In genomic region chr12:33592938-33593337, GRCm38 (mm10) we compare ENCODE assay signal across 9 mouse cellular contexts.
DNase-seq lines count a peak whose midpoint lies in the region; ATAC-seq lines count a peak whose summit lies in the region.
"Had no signal": no experiment of that assay in that cellular context is flagged by ENCODE, and none has a peak within 500 bp of the region (broad histone marks: within the 10 kb centered on the region; RNA-seq: fewer than 3 reads in every experiment).

No protein-coding gene starts in this region.

- H3K4me3 ChIP-seq in embryonic facial prominence, embryonic 15.5 days (replicated peaks): no peak overlapping the region
- no peak overlapping the region for H3K4me3 ChIP-seq in hindbrain, embryonic 14.5 days (replicated peaks; ENCODE audit: low read length)

- 0 out of 2 replicates have a peak, but pooled peaks cover 6% of the 10 kb centered on the region for H3K4me1 ChIP-seq in embryonic facial prominence, embryonic 15.5 days
- H3K4me1 ChIP-seq in hindbrain, embryonic 14.5 days (replicated peaks; ENCODE audit: control insufficient read depth, insufficient read depth, low read length): peaks cover 7% of the 10 kb centered on the region; the same call in 1 of the 2 replicates

- DNase-seq in layer of hippocampus, adult 11-12 months (ENCODE audit: low spot score): peak; percentile 15
- no peak for DNase-seq in layer of hippocampus, adult 8-10 months (ENCODE audit: low spot score in 2 of 2)
- no peak for DNase-seq in hindbrain, embryonic 14.5 days (ENCODE audit: low spot score)
- DNase-seq in neural tube, embryonic 10.5 days (ENCODE audit: extremely low spot score, low spot score): peak; percentile 26
- no peak for DNase-seq in right cerebral cortex, postnatal 10 days (ENCODE audit: low spot score in 2 of 2)
- DNase-seq in spleen, postnatal 14 days (ENCODE audit: low spot score in 2 of 2): no peak
- DNase-seq: right cerebral cortex, postnatal 14 days had no signal

- no peaks in the 10 kb centered on the region for H3K27me3 ChIP-seq in embryonic facial prominence, embryonic 15.5 days
- H3K27me3 ChIP-seq in hindbrain, embryonic 14.5 days (ENCODE audit: control insufficient read depth, insufficient read depth, low read length): no peaks in the 10 kb centered on the region

- H3K27ac ChIP-seq in embryonic facial prominence, embryonic 15.5 days (replicated peaks): no peak overlapping the region
- H3K27ac ChIP-seq in hindbrain, embryonic 14.5 days: peak overlapping the region; percentile 47; the same call in 1 of the 2 replicates

- peak overlapping the region; percentile 29 for H3K4me2 ChIP-seq in embryonic facial prominence, embryonic 15.5 days (replicated peaks)
- peak overlapping the region; percentile 38 for H3K4me2 ChIP-seq in hindbrain, embryonic 14.5 days (replicated peaks)

- no peak overlapping the region for H3K9ac ChIP-seq in embryonic facial prominence, embryonic 15.5 days
- H3K9ac ChIP-seq in hindbrain, embryonic 14.5 days: 0 out of 2 replicates have a peak overlapping the region, but pooled peaks have one; percentile 20

- H3K9me3 ChIP-seq in embryonic facial prominence, embryonic 15.5 days (replicated peaks): no peaks in the 10 kb centered on the region
- H3K9me3 ChIP-seq in hindbrain, embryonic 14.5 days (ENCODE audit: control insufficient read depth, low read length): no peaks in the 10 kb centered on the region

- 40% methylated on average over 17 of the region's 17 CpGs for WGBS in embryonic facial prominence, embryonic 15.5 days
- 51% methylated on average over 17 of the region's 17 CpGs for WGBS in hindbrain, embryonic 14.5 days

- H3K36me3 ChIP-seq in embryonic facial prominence, embryonic 15.5 days: no peaks in the 10 kb centered on the region
- H3K36me3 ChIP-seq in hindbrain, embryonic 14.5 days (replicated peaks; ENCODE audit: control insufficient read depth, insufficient read depth): no peaks in the 10 kb centered on the region

- no peak for ATAC-seq in embryonic facial prominence, embryonic 15.5 days (ENCODE audit: insufficient number of reproducible peaks, low FRiP score, low TSS enrichment, low read depth)
- peak; percentile 37; the same call in 1 of the 2 replicates for ATAC-seq in hindbrain, embryonic 14.5 days (ENCODE audit: low FRiP score)
- no peak for ATAC-seq in granulocyte monocyte progenitor cell, adult 5-6 weeks (replicated peaks; ENCODE audit: poor library complexity, severe bottlenecking)

Comparison
In these comparisons a context has a peak if more than half of its experiments do, and no peak if none do; other contexts are left out.
1. DNase-seq: peak in layer of hippocampus, adult 11-12 months (single experiment) and neural tube, embryonic 10.5 days (single experiment); none in layer of hippocampus, adult 8-10 months (0 of 2), hindbrain, embryonic 14.5 days (single experiment), right cerebral cortex, postnatal 10 days (0 of 2) and spleen, postnatal 14 days (0 of 2).